8 mouse cellular contexts compared by ENCODE assay signal in genomic region chr1:133087206-133087905, GRCm38 (mm10). TPM values are rescaled to one million over a fixed set of nuclear protein-coding genes. Genes with fewer than 3 reads are reported as not detected.
DNase-seq lines count a peak whose midpoint lies in the region; ATAC-seq and TF ChIP-seq lines count a peak whose summit lies in the region.

No protein-coding gene starts in this region.

- 46% methylated on average over 7 of the region's 7 CpGs for WGBS in forebrain, embryonic 16.5 days
- WGBS in hindbrain, embryonic 14.5 days: 41% methylated on average over 7 of the region's 7 CpGs
- WGBS in liver, adult 2 months: 58% methylated on average over 7 of the region's 7 CpGs

- peak; percentile 60 for ATAC-seq in forebrain, embryonic 16.5 days
- ATAC-seq in hindbrain, embryonic 14.5 days (ENCODE audit: low FRiP score): no peak

- H3K4me2 ChIP-seq in forebrain, embryonic 16.5 days (ENCODE audit: low read length): no peak overlapping the region
- H3K4me2 ChIP-seq in hindbrain, embryonic 14.5 days (replicated peaks): no peak overlapping the region

- peaks cover 12% of the 10 kb centered on the region for H3K36me3 ChIP-seq in forebrain, embryonic 16.5 days (ENCODE audit: control insufficient read depth, insufficient read depth)
- H3K36me3 ChIP-seq in hindbrain, embryonic 14.5 days (replicated peaks; ENCODE audit: control insufficient read depth, insufficient read depth): peaks cover 72% of the 10 kb centered on the region
- no peaks in the 10 kb centered on the region for H3K36me3 ChIP-seq in liver, adult 2 months (ENCODE audit: control insufficient read depth, insufficient read depth, low read length)

- DNase-seq in A20 (ENCODE audit: low read depth, low spot score) (peak; percentile 85), ES-CJ7 (ENCODE audit: low read depth, low spot score) (peak; percentile 88)
- DNase-seq in cerebellum, adult 18-20 months: peak; percentile 61 to 67
- DNase-seq in hindbrain, embryonic 14.5 days (ENCODE audit: low spot score): peak; percentile 80
- peak; percentile 58 for DNase-seq in liver, adult 2 months (ENCODE audit: extremely low read depth, low read depth, low spot score)
- peak; percentile 78 for DNase-seq in naive thymus-derived CD4-positive, alpha-beta T cell, adult 2 months (ENCODE audit: low read depth)
- peak; percentile 47 for DNase-seq in thymus, postnatal 25 days

- peak; percentile 76; the same call in 1 of the 2 replicates for TF ChIP-seq CTCF in liver, adult 2 months (IDR thresholded peaks at IDR 0.05; ENCODE audit: low read depth, low read length)

- no peak overlapping the region for H3K27ac ChIP-seq in forebrain, embryonic 16.5 days (ENCODE audit: low read length)
- H3K27ac ChIP-seq in hindbrain, embryonic 14.5 days: no peak overlapping the region
- no peak overlapping the region for H3K27ac ChIP-seq in liver, adult 2 months (replicated peaks; ENCODE audit: insufficient read depth, low read depth, low read length)

- H3K27me3 ChIP-seq in forebrain, embryonic 16.5 days (replicated peaks; ENCODE audit: control insufficient read depth, insufficient read depth, low read length): no peaks in the 10 kb centered on the region
- no peaks in the 10 kb centered on the region for H3K27me3 ChIP-seq in hindbrain, embryonic 14.5 days (ENCODE audit: control insufficient read depth, insufficient read depth, low read length)
- no peaks in the 10 kb centered on the region for H3K27me3 ChIP-seq in liver, adult 2 months (ENCODE audit: control insufficient read depth, insufficient read depth, low read length)

- no peak overlapping the region for H3K4me3 ChIP-seq in forebrain, embryonic 16.5 days (replicated peaks; ENCODE audit: low read length)
- H3K4me3 ChIP-seq in hindbrain, embryonic 14.5 days (replicated peaks; ENCODE audit: low read length): no peak overlapping the region
- no peak overlapping the region for H3K4me3 ChIP-seq in liver, adult 2 months (ENCODE audit: insufficient read depth, low read depth, low read length)

- no peaks in the 10 kb centered on the region for H3K4me1 ChIP-seq in forebrain, embryonic 16.5 days (replicated peaks; ENCODE audit: control insufficient read depth, insufficient read depth, low read length)
- no peaks in the 10 kb centered on the region for H3K4me1 ChIP-seq in hindbrain, embryonic 14.5 days (replicated peaks; ENCODE audit: control insufficient read depth, insufficient read depth, low read length)
- H3K4me1 ChIP-seq in liver, adult 2 months (ENCODE audit: control insufficient read depth, insufficient read depth, low read length): 0 out of 2 replicates have a peak, but pooled peaks cover 3% of the 10 kb centered on the region

- no peaks in the 10 kb centered on the region for H3K79me2 ChIP-seq in liver, adult 2 months (ENCODE audit: control insufficient read depth, insufficient read depth, low read length)

- TF ChIP-seq POLR2A in liver, adult 2 months (IDR thresholded peaks at IDR 0.05; ENCODE audit: extremely low read depth, insufficient read depth, low read length): no peak

- no peak overlapping the region for H3K9ac ChIP-seq in forebrain, embryonic 16.5 days (replicated peaks; ENCODE audit: low read depth, low read length)
- H3K9ac ChIP-seq in hindbrain, embryonic 14.5 days: no peak overlapping the region
- no peak overlapping the region for H3K9ac ChIP-seq in liver, adult 2 months (ENCODE audit: low read depth, low read length)

- no peaks in the 10 kb centered on the region for H3K9me3 ChIP-seq in forebrain, embryonic 16.5 days (ENCODE audit: control insufficient read depth, low read length)
- no peaks in the 10 kb centered on the region for H3K9me3 ChIP-seq in hindbrain, embryonic 14.5 days (ENCODE audit: control insufficient read depth, low read length)

RNA-seq across cellular contexts. Expression of gene Pik3c2b, which starts 41.9 kb away (rescaled TPM):
- polyA plus RNA-seq in forebrain, embryonic 16.5 days (2015; fragmentation: Nextera tagmentation; extraction: Ambion mirVana): 16.0 and 17.9 TPM in 2 replicates
- polyA plus RNA-seq in hindbrain, embryonic 14.5 days (2014; fragmentation: Nextera tagmentation; extraction: Ambion mirVana): 13.7 and 14.8 TPM in 2 replicates
- 2.5 TPM in 2 replicates for total RNA-seq in liver, adult 2 months (2014; rRNA removed)
- 1.6 and 3.3 TPM in 2 replicates for polyA plus RNA-seq in liver, adult 2 months (2012; rRNA removed)

RNA-seq across cellular contexts. Expression of gene Ppp1r15b, which starts 43.6 kb away (rescaled TPM):
- polyA plus RNA-seq in forebrain, embryonic 16.5 days (2015; fragmentation: Nextera tagmentation; extraction: Ambion mirVana): 36.3 and 40.3 TPM in 2 replicates
- polyA plus RNA-seq in hindbrain, embryonic 14.5 days (2014; fragmentation: Nextera tagmentation; extraction: Ambion mirVana): 29.6 and 36.0 TPM in 2 replicates
- total RNA-seq in liver, adult 2 months (2014; rRNA removed): 43.3 and 48.6 TPM in 2 replicates
- polyA plus RNA-seq in liver, adult 2 months (2012; rRNA removed): 24.0 and 24.8 TPM in 2 replicates

RNA-seq across cellular contexts. Expression of gene Mdm4, which starts 57.0 kb away (rescaled TPM):
- polyA plus RNA-seq in forebrain, embryonic 16.5 days (2015; fragmentation: Nextera tagmentation; extraction: Ambion mirVana): 42.5 and 50.6 TPM in 2 replicates
- polyA plus RNA-seq in hindbrain, embryonic 14.5 days (2014; fragmentation: Nextera tagmentation; extraction: Ambion mirVana): 42.4 and 51.8 TPM in 2 replicates
- 40.9 and 41.8 TPM in 2 replicates for total RNA-seq in liver, adult 2 months (2014; rRNA removed)
- 8.9 and 14.3 TPM in 2 replicates for polyA plus RNA-seq in liver, adult 2 months (2012; rRNA removed)
